Mouse (Mus musculus): ENCODE results near the gene Thbs3. TPM values are rescaled to one million over a fixed set of nuclear protein-coding genes. Genes with fewer than 3 reads are reported as not detected.

Gene Thbs3
- 12.2 and 26.8 TPM in 2 replicates for polyA plus RNA-seq (2016; fragmentation: Nextera tagmentation; extraction: Ambion mirVana)

DNA sequence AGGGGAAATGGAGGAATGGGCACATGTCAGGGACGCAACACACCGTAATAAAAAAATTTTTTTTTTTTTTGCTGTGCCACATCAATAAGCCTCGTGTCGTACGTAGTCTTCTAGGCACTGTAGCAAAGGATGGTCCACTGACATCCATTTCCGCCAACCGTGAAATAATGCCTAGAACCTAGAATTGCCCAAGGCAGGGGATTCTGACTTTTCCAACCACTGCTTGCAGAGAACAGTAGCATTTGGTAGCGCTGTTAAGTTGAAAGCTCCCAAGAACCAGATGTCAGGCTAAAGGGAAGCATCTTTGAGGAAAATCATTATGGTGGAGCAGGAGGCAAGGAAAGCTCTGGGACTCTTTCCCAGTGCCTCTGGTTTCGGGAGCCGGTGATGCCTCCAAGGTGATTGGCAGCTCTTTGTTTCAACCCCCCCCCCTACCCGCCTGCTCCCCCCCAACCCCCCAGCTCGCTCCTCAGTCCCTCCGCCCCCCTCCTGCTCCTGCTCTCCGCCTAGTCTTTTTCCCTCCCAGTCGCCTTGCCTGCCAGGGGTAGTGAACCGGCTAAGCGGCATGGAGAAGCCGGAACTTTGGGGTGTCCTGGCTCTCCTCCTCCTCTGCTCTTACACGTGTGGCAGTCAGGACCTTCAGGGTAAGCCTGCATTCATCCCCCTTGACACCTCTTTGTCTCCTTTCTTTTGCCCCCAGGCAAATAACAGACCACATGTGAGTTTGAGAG, at the start of gene Thbs3:
Gene Thbs3 (plus strand): TSS at position 500 of the 731 bp plus-strand sequence.
- Histone ChIP-seq H3K4me1 (peaks cover 41% of the 10 kb centered on the region), H3K36me3 (peaks cover 27% of the 10 kb centered on the region), H3K27me3 (ENCODE audit: low read depth, poor library complexity, severe bottlenecking) (no peaks in the 10 kb centered on the region), H3K9me3 (replicated peaks) (no peaks in the 10 kb centered on the region), H3K4me3 (peak within 1 kb of the TSS; percentile 78), H3K27ac (peak within 1 kb of the TSS; percentile 96)
- WGBS: under 1% methylated on average over 19 of the region's 19 CpGs
- DNase-seq (ENCODE audit: low spot score): peak; percentile 64

DNA sequence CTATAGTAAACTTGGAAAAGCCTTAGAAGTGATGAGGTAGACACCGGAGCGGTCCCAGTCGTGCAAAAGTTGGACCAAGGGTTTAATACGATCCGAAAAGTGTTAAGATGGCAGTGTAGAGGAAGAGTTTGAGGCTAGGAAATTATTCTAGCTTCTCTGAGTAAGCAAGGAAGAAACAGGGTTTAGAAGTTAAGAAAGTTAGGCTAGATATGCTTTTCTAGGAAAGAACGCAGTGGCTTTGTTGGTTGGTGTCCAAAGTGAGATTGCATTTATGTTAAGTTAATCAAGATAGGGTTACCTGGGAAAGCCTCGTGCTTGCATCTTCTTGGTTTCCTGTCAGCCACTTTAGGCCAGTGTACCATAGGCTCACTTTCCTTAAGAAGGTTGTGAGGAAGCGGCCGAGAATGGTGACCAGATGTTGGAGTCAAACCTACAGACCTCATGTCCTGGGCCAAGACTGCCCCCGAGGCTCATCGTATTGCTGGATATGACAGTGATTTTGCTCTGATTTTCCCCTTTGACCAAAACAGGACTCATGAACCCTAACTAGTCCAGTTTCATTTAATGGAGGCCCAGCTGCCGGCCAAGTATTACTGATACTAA, 49.6 kb upstream of the Thbs3 start:
- peaks cover 25% of the 10 kb centered on the region for H3K4me1 ChIP-seq
- peak overlapping the region; percentile 99 for H3K27ac ChIP-seq
- peak overlapping the region; percentile 93 for H3K4me3 ChIP-seq
- WGBS: 22% methylated on average over 12 of the region's 12 CpGs
- H3K36me3 ChIP-seq: peaks cover 48% of the 10 kb centered on the region
- peak; percentile 30 for DNase-seq (ENCODE audit: low spot score)
- H3K27me3 ChIP-seq (ENCODE audit: low read depth, poor library complexity, severe bottlenecking): no peaks in the 10 kb centered on the region
- H3K9me3 ChIP-seq (replicated peaks): no peaks in the 10 kb centered on the region

DNA sequence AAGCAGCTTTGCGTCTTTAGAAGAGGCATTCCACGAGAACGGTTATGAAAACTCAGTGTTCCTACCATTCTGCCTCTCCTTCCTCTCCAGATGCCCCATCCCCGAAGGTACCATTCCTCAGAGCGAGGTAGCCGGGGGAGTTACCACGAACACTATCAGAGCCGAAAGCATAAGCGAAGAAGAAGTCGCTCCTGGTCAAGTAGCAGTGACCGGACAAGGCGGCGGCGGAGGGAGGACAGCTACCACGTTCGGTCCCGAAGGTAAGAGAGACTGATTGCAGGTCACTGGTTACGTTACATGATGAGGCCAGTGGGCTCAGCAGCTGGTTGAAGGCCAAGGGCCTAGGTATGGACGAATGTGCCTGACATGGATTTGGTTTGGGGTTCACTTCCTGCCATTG, 48.0 kb upstream of the Thbs3 start:
- Histone ChIP-seq H3K27me3 (ENCODE audit: low read depth, poor library complexity, severe bottlenecking) (no peaks in the 10 kb centered on the region), H3K27ac (no peak overlapping the region), H3K4me1 (peaks cover 25% of the 10 kb centered on the region), H3K4me3 (0 out of 2 replicates have a peak overlapping the region, but pooled peaks have one; percentile 13), H3K36me3 (peaks cover 62% of the 10 kb centered on the region), H3K9me3 (replicated peaks) (no peaks in the 10 kb centered on the region)
- peak; percentile 26 for DNase-seq (ENCODE audit: low spot score)
- WGBS: 96% methylated on average over 19 of the region's 19 CpGs

DNA sequence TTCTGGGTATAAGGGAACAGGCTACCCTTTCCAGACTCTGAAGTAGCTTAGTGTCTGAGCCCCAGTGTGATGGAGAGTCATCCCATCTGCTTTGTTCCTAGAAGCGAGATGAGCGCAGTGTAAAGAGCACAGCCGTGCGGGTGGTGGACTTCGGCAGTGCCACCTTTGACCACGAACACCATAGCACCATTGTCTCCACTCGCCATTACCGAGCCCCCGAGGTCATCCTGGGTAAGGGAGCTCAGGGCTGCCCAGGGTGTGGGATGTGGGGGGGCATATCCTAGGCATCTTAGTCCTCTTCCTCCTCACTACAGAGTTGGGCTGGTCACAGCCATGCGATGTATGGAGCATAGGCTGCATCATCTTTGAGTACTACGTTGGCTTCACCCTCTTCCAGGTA, 40.1 kb upstream of the Thbs3 start:
- Histone ChIP-seq H3K27ac (no peak overlapping the region), H3K27me3 (ENCODE audit: low read depth, poor library complexity, severe bottlenecking) (no peaks in the 10 kb centered on the region), H3K4me1 (peaks cover 17% of the 10 kb centered on the region), H3K9me3 (replicated peaks) (no peaks in the 10 kb centered on the region), H3K36me3 (peaks cover 79% of the 10 kb centered on the region), H3K4me3 (no peak overlapping the region)
- 96% methylated on average over 11 of the region's 11 CpGs for WGBS
- DNase-seq (ENCODE audit: low spot score): no peak

DNA sequence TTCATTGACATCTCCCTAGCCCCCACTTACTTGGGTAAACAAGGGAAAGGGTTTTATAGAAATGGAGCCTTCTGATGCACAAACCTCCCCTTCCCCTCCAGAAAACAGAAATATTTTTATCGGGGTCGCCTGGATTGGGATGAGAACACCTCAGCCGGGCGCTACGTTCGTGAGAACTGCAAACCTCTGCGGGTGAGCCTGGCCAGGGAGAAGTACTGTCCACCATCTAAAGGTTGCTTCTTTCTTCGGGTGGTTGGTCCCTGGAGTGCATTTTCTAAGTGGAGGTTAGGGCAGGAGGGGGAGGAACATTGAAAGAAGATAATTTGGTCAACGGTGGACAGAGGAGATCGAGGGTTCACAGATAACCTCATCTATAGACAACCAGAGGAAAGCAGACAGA, 39.4 kb upstream of the Thbs3 start:
- Histone ChIP-seq H3K27me3 (ENCODE audit: low read depth, poor library complexity, severe bottlenecking) (no peaks in the 10 kb centered on the region), H3K9me3 (replicated peaks) (no peaks in the 10 kb centered on the region), H3K4me1 (peaks cover 17% of the 10 kb centered on the region), H3K36me3 (peaks cover 79% of the 10 kb centered on the region), H3K27ac (no peak overlapping the region), H3K4me3 (no peak overlapping the region)
- no peak for DNase-seq (ENCODE audit: low spot score)
- 93% methylated on average over 10 of the region's 10 CpGs for WGBS

DNA sequence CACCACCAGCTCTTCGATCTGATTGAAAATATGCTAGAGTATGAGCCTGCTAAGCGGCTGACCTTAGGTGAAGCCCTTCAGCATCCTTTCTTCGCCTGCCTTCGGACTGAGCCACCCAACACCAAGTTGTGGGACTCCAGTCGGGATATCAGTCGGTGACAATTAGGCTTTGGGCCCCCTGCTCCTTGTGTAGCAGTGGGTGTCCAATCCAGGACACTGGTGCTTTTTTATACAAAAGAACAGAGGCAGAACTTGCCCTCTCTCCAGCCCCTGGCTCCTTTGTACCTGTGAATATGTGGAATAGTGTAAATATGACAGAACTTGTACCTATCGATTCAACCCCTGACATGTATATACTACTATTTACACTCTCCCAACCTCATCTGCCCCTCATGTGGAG, 38.6 kb upstream of the Thbs3 start:
- Histone ChIP-seq H3K36me3 (peaks cover 80% of the 10 kb centered on the region), H3K27ac (no peak overlapping the region)

DNA sequence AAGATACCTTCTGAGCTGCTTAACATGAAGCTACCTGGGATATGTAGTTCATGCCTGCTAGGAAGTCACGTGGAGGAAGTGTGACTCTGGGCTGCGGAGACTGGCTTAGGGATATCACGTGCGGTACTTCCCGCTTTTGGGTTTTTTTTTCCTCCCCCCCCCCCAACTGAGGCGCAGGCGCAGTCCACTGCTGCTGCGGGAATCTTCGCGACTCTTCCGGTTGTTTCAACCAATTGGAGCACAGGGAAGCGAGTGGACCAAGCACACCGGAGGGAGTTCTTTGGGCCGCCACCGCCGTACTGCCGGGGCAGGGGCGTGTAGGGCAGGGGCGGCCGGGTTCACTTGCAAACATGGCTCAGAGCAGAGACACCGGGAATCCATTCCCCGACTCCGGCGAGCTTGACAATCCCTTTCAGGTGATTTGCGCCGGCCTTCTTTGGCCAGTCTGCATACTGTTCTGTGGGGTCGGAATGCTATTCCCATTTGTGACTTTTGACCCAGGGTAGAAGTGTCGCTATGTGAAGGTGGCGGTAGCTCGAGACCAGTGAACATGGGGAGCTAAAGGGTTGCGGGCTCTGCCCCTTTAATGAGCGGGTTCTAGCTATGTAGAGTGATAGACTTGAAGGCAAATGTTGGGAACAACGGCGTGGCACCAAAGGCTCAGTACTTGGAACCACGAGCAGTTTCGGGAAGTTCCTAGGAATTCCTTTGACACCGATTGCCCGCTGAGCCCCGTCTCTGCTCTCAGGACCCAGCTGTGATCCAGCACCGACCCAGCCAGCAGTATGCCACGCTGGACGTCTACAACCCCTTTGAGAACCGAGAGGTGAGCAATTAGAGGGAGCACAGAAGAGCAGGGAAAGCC, 37.5 kb upstream of the Thbs3 start, which contains the start of gene Scamp3:
Gene Scamp3 (plus strand): TSS at position 232 of the 865 bp plus-strand sequence.
- WGBS: under 1% methylated on average over 43 of the region's 43 CpGs
- no peaks in the 10 kb centered on the region for H3K27me3 ChIP-seq (ENCODE audit: low read depth, poor library complexity, severe bottlenecking)
- H3K27ac ChIP-seq: peak within 1 kb of the TSS; percentile 85
- H3K4me1 ChIP-seq: peaks cover 22% of the 10 kb centered on the region
- H3K4me3 ChIP-seq: peak within 1 kb of the TSS; percentile 75
- no peaks in the 10 kb centered on the region for H3K9me3 ChIP-seq (replicated peaks)
- peaks cover 80% of the 10 kb centered on the region for H3K36me3 ChIP-seq
- peak; percentile 97 for DNase-seq (ENCODE audit: low spot score)

More for the DNA sequence above, 38.6 kb upstream of the Thbs3 start:
- Histone ChIP-seq H3K4me1 (peaks cover 17% of the 10 kb centered on the region), H3K4me3 (0 out of 2 replicates have a peak overlapping the region, but pooled peaks have one; percentile 75), H3K9me3 (replicated peaks) (no peaks in the 10 kb centered on the region), H3K27me3 (ENCODE audit: low read depth, poor library complexity, severe bottlenecking) (no peaks in the 10 kb centered on the region)
- DNase-seq (ENCODE audit: low spot score): no peak
- 85% methylated on average over 7 of the region's 7 CpGs for WGBS

DNA sequence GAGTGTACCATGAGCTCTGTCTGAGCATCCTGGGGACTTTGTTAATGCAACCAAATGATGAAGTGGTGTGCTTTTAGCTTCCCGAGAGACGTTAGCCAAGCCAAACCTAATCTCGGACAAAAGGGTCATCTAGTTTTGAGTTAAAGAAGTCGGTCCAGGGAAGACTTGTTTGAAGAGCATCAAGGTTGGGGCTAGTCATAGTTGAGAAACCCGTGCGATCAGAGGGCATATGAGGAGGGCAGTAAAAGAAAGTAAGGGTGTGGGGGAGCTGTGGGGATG, 36.9 kb upstream of the Thbs3 start:
- H3K27me3 ChIP-seq (ENCODE audit: low read depth, poor library complexity, severe bottlenecking): no peaks in the 10 kb centered on the region
- H3K4me3 ChIP-seq: peak overlapping the region; percentile 75
- peak overlapping the region; percentile 85 for H3K27ac ChIP-seq
- no peak for DNase-seq (ENCODE audit: low spot score)
- peaks cover 27% of the 10 kb centered on the region for H3K4me1 ChIP-seq
- no peaks in the 10 kb centered on the region for H3K9me3 ChIP-seq (replicated peaks)
- WGBS: 11% methylated on average over 6 of the region's 6 CpGs
- peaks cover 78% of the 10 kb centered on the region for H3K36me3 ChIP-seq

DNA sequence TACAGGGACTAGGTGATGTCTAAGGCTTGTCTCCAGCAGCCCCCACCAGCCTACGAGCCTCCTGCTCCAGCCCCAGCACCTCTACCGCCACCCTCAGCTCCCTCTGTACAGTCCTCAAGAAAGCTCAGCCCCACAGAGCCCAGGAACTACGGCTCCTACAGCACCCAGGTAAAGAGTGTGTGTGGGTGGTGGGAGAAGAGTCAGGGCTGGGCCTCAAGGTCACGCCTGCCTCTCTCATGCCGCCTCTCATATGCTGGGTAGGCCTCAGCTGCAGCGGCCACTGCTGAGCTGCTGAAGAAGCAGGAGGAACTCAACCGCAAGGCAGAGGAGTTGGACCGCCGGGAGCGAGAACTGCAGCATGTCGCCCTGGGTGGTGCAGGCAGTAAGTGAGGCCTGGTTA, 35.9 kb upstream of the Thbs3 start:
- WGBS: 95% methylated on average over 11 of the region's 11 CpGs
- Histone ChIP-seq H3K9me3 (replicated peaks) (no peaks in the 10 kb centered on the region), H3K27me3 (ENCODE audit: low read depth, poor library complexity, severe bottlenecking) (no peaks in the 10 kb centered on the region), H3K4me1 (peaks cover 37% of the 10 kb centered on the region), H3K27ac (no peak overlapping the region), H3K36me3 (peaks cover 68% of the 10 kb centered on the region), H3K4me3 (peak overlapping the region; percentile 23; the same call in 1 of the 2 replicates)
- DNase-seq (ENCODE audit: low spot score): no peak

DNA sequence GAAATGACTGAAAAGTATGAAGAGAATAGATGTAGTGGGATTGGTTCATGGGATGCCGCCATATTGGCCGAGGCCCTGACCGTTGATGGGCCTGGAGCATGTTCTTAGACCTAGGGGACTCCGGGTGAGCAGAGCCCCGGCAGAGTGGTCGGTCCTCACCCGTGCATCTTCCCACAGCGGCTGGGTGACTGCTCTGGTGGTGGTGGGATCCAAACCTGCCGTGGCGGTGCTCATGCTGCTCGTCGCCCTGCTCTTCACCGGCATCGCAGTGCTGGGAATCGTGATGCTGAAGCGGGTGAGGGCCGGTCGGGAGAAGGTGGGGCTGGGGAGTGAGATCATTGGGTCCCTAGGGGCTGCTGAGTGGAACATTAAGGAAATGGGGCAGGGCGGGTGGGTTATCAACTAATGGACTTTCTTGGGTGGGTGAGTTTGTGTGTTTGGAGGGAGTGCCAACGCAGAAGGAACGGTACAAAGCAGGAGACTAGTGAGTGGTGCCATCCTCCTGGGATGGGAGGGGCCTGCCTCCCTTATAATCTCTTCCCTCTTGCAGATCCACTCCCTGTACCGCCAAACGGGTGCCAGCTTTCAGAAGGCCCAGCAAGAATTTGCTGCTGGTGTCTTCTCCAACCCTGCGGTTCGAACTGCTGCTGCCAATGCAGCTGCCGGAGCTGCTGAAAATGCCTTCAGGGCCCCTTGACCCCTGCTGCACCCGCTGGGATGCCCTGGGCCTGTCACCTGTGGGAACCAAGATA, 33.1 kb upstream of the Thbs3 start:
- Histone ChIP-seq H3K9me3 (replicated peaks) (no peaks in the 10 kb centered on the region), H3K4me1 (peaks cover 61% of the 10 kb centered on the region), H3K4me3 (no peak overlapping the region), H3K27me3 (ENCODE audit: low read depth, poor library complexity, severe bottlenecking) (no peaks in the 10 kb centered on the region), H3K36me3 (peaks cover 48% of the 10 kb centered on the region), H3K27ac (no peak overlapping the region; the same call in 1 of the 2 replicates)
- no peak for DNase-seq (ENCODE audit: low spot score)
- 89% methylated on average over 27 of the region's 27 CpGs for WGBS

DNA sequence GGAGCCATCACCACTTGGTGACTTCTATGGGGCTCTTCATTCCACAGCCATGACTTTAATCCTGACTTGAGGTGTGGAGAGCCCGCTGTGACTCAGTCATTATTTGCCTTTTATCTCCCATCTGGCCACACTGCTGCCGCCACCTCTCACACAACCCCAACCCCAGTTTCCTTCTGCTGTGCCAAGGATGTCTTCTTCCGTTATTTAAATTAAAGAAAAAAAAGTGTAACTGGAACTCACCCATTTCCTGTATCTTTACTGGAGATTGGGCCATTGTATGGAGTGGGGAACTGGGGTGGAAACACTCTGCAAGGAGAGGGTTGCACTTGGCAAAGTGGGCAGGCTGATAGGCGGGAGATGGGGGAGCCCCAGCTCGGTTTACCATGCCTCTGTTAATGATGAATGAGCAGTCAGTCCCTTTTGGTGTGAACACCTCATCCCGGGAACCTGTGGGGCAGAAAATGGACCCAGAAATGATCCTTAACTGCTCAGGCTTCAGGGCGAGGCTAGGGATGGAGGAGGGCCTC, 32.4 kb upstream of the Thbs3 start:
- Histone ChIP-seq H3K4me3 (peak overlapping the region; percentile 57), H3K36me3 (peaks cover 55% of the 10 kb centered on the region), H3K27me3 (ENCODE audit: low read depth, poor library complexity, severe bottlenecking) (no peaks in the 10 kb centered on the region), H3K27ac (peak overlapping the region; percentile 86), H3K4me1 (peaks cover 66% of the 10 kb centered on the region), H3K9me3 (replicated peaks) (no peaks in the 10 kb centered on the region)
- 40% methylated on average over 7 of the region's 7 CpGs for WGBS
- DNase-seq (ENCODE audit: low spot score): no peak

All from limb, embryonic 10.5 days (tissue).